Mouse (Mus musculus): ENCODE results near the gene Arl15.

Arl15 gene

DNA sequence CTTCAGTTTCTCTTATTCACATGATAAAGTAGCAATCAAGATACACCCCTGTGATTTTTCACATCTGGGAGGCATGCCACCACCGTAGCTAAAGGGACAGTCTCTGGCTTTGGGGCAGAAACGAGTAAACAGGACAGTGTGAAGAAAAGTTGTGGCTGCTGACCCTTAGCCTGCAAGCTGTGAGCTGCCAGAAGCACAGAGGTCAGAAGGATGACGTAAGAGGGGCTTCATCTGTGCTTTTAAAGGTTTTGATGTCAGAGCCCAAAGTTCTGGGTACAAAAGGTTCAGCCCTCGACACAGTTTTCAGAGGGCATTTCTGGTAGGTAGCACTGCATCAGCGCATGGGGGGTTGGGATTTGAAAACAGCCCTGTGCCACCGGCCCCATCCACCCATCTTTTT lies 266.0 kb downstream of the Arl15 start:
- no peak for DNase-seq (ENCODE audit: inconsistent ontology term)

DNA sequence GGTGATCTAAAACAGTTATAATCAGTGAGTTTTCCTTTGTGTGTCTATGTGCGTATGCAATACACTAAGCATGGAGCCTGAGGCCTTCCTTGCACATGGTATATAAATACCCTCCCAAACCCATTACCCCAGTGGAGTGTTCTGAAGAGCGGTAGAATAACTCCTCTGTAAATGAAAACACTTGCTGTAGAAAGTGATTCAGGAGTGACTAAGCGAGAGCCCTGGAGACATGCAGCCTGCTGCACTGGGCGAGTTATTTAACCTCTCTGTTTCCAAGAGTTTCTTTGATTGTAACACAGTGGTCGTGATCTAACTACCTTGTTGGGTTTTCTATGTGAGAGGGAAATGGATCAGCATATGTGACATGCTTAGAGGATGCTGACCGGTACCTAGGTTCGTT lies 266.9 kb downstream of the Arl15 start:
- DNase-seq (ENCODE audit: inconsistent ontology term) = no peak

DNA sequence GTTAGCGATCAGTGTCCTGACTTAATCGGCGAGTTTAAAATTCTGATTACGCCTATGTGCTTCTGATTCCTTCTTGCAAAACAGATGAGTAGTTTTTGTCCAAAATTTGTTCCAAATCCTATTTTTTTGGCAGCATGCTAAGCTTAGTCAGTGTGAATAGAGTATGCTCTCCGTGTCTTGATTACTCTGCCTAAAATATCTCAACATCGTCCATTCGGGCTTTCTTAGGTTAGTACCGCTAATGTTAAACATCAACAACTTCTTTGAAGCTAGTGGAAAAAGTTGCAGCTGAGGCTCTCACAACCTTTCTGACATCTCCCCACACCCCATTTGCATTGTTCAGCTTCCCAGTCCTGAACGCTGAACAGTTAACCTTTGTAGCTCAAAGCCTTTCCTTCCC lies 269.8 kb downstream of the Arl15 start:
- DNase-seq (ENCODE audit: inconsistent ontology term) = no peak

DNA sequence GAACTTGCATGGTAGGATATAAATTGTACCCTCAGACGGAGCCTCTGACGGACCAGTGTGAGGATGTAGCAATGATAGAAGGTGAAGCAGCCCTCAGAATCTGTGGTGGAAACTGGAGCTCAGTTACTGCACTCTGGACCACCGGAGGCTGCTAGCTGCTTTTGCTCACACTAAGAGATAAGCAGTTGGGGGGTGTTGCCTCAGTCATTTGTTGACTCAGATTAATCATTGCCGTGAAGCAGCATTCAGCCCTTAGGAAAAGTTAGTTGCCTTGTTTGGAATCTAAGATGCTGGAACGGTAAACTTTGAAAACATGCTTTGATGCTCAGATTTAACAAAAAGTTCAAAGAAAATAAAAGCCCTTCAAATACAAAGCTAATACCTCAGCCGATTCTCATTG lies 270.7 kb downstream of the Arl15 start:
- DNase-seq (ENCODE audit: inconsistent ontology term) = no peak

DNA sequence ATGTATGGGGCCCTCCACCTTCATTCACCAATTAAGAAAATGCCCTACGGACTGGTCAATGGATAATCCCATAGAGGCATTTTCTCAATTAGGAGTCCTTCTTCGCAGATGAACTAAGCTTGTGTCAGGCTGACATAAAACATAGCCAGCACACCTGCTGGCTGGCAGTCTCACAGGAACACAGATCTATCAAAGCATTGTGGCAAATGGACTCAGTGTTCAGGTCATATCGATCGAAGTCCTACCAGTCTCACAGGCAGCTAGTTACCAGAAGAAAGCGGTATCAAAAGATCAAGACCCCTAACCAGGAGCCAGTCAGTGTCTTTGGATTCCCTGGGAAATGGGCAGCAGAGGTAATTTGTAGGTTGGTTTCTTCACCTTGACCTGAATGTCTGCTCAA lies 274.1 kb downstream of the Arl15 start:
- no peak for DNase-seq (ENCODE audit: inconsistent ontology term)

DNA sequence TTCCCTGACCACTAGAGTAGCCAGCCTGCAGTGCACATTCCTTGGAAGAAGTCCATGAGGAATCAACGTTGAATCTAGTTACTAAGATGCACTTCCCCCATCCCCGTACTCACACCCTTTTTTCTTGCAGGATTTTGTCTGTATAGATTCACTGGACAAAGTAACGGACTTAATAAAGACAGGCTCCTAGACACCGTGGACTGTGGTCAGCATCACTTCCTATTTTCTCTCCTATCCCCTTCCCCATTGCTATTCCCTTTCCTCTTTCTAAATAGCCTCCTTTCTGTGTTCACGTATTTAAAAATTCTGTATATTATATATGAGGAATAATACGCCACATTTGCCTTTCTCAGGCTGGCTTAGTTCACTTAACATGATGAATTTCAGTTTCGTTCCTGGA lies 277.1 kb downstream of the Arl15 start:
- no peak for DNase-seq (ENCODE audit: inconsistent ontology term)

DNA sequence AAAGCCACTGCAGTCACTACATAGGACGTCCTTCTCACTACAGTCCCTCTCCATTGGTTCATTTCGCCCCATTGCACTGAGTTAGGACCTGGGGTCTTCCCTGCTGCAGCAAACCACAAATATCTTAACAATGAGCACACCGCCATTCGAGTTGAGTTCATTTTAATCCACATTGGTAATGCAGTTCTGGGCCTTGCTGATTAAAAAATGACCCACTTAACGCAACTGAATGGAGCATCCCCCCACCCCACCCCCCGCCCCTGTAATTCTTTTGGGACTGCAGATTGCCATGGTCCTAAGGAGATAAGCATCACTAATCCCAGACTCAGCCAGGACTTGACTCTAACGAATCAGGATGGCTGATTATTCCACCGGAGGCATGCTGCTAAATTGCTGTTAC lies 280.2 kb downstream of the Arl15 start:
- DNase-seq (ENCODE audit: inconsistent ontology term) = peak; percentile 54

DNA sequence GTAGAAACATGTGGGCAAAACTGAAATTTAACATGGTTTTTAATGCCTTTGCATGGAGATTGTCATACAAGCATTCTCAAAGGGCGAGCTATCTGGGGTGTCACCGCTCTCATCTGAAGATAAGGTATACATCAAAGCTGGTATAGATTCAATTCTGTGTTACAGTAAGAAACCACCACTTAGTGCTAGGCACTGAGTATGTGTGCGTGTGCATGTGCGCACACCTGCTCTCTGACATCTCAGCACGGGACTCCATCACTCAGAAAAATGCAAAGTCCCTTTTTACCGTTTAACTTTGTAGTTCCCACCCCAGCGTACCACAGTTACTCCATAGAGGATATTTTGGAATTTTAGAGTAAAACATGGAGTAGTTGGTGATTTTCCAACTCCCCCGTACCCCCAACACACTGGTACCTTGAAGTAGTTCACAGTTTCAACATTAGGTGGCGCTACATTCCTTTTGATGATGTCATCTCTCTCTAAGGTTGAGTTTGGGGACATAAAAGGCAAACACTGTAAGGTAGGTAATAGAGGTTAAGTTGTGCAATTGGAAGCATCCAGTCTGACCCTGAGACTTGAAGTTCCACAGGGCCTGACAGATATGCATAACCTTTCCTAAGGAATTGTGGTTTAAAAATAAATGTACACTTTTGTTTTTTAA lies 281.5 kb downstream of the Arl15 start:
- DNase-seq (ENCODE audit: inconsistent ontology term) = peak; percentile 23

DNA sequence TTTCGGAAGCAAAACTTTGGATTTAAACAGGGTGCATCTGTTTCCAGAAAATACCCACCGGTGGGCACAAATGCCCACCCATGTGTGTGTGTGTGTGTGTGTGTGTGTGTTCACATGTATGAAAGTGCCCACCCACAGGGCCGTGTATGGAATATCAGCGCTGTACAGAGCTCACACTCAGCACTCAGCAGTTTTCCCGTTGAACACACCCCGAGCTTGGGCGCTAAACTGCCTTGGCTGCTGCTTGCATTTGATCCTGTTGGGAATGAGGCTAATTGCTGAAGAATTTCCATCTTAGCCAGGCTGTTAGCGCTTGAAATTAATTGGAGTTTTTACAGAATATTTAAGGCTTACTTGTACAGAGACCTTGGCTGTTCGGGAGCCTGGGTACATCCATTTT lies 282.9 kb downstream of the Arl15 start:
- DNase-seq (ENCODE audit: inconsistent ontology term) = peak; percentile 36

DNA sequence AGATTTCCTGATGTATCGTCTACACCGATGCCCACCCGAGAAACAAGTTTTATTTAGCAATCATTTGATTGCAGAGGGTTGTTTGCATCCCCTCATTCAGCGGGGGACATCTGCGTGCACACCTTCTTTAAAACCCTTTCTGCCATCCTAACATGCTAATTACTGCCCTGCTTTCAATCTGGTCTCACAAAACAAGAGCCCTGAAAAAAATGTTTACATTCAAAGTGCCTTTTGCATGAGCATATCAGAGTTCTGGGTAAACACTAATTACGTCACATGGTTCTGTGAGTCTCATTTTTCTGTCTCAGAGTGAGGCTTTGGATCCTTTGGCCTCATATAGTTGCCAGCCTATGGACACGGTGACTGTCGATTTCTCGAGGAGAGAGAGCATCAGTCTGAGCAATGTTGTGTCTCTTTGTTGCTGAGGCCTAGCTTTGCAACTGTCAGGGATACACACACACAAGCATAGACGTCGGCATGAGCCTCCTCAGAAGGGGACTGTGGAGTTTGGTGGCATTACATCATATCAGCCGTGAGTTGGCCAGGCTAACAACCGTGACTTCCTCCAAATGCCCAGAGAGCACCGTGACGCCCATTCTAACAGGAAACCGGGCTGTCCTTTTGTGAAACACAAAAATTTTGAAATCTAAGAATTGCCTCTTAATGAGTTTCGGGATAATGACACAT lies 283.4 kb downstream of the Arl15 start:
- peak; percentile 56 for DNase-seq (ENCODE audit: inconsistent ontology term)

DNA sequence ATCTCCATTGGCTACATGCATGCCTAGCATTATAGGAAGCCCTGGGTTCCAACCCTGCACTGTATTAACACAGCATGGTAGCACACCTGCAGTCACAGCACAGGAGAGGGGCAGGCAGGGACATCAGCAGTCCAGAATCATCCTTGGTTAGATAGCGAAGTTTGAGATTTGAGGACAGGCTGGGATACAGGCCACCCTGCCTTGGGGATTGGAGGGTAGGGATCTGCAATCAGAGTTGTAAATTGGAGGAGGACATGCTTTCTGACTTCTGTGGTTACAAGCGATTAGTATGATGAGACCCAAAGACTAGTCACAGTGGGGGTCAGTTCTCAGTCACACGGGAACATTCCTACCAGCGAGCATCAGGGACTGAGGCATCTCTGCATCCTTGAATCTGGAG lies 284.5 kb downstream of the Arl15 start:
- DNase-seq (ENCODE audit: inconsistent ontology term) = no peak

DNA sequence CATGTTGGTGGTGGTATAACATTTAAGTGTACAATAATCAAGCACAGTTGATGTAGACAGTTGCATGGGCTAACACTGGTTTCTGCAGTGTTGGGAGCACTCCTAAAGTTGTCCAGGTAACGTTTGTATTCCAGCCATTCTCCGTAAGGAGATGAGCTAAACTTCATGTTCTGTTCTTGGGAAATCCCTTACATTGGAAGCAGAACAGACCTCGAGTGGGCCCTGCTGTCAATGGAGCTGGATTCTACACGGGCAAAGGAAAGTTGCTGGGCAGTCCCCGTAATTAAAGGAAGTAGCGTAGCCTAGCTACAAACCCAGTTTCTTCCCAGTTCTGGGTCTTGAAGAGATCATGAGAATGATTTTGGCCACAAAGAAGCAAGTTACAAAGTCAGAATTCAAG lies 285.4 kb downstream of the Arl15 start:
- DNase-seq (ENCODE audit: inconsistent ontology term) = no peak

DNA sequence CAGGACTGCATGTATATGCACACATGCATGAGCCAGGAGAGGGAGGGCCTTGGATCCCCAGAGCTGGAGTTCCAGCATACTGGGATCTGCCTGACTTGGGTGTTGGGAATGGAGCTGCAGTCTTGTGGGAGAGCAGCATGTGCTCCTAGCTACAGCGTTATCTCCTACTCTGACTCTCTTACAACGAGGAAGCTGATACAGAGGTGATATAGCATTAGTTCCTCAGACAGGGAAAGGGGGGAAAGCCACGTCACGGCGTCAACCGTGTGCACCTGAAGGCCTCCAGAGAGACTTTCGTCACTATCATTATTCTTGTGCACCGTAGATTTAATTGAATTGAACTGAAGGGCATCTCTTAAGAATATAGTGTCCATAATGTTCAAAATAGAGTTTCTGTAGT lies 286.2 kb downstream of the Arl15 start:
- DNase-seq (ENCODE audit: inconsistent ontology term) = no peak

DNA sequence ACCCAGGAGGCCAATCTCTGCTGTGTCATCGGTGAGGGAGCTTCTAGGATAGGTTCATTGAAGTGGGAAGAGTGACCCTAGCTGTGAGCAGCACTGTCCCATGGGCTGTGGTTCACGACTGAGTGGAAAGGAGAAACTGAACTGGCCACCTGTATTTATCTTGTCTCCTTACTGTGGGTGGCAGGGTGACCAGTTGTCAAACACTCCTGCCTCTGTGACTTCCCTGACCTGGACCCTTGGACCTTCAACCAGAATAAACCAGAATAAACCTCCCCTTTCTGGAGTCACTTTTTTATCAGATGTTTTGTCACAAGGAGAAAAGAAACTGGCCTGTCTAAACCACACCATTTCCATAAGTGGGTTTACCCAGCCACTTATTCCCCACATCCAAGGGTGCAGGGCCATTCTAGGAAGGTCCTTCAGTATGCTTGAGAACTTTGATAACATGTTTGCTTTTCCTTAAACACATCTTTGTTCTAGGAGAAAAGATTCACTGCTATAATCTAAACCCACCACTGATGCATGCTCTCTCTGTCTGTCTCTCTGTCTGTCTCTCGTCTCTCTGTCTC lies 289.3 kb downstream of the Arl15 start:
- DNase-seq (ENCODE audit: inconsistent ontology term) = no peak

DNA sequence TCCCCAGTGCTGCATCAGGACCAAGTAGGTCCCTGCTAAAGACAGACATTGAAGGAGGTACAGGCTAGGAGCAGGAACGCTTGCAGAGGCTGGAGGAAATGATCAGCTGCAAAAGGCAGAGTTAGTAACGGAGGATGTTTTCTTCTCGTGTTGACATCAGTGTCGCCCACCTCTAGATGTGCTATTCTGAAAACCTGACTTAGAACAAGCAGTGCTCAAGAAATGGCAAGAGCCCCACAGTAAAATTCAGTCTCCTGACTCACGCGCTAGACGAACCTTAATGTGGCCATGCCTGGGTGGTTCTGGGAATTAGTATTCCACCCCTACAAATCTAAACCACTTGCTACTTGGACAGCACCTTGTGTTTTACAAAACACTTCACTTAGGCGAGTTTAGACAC lies 291.1 kb downstream of the Arl15 start:
- DNase-seq (ENCODE audit: inconsistent ontology term) = no peak

DNA sequence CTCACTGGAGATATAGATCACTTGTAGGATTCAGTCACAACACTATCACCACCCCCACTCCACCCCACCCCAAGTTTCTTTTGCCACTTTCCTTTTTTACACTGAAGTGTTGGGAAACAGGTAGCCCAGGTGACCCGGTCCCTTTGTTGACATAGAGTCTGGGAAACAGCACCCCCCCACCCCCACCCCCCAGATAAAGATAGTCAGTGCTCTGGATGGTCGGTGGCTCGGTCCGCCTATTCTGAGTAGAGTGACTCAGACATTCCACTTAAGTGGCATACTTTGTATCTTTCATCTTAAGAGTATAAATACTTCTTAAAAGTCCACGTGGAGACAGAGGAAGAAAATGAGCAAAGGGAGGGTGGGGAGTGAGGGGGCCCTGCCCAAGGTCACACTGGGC lies 292.0 kb downstream of the Arl15 start:
- no peak for DNase-seq (ENCODE audit: inconsistent ontology term)

DNA sequence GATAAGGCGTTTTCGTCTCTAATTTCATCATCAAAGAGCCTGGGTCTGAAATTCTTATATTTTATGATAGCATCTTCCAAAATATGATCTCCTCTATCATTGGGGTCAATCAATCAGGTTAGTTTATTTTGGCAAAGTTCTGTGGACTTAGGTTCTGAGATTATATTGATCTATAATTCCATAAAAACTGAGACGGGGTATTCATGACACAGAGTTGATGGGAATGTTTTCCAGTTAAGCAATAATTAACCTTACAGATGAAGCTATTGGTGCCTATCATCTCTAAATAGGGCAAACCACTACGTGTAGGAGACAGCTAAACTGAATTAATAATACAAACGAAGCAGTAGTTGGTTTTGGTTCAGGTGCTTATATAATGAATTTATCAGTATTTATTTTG lies 292.5 kb downstream of the Arl15 start:
- DNase-seq (ENCODE audit: inconsistent ontology term) = no peak

DNA sequence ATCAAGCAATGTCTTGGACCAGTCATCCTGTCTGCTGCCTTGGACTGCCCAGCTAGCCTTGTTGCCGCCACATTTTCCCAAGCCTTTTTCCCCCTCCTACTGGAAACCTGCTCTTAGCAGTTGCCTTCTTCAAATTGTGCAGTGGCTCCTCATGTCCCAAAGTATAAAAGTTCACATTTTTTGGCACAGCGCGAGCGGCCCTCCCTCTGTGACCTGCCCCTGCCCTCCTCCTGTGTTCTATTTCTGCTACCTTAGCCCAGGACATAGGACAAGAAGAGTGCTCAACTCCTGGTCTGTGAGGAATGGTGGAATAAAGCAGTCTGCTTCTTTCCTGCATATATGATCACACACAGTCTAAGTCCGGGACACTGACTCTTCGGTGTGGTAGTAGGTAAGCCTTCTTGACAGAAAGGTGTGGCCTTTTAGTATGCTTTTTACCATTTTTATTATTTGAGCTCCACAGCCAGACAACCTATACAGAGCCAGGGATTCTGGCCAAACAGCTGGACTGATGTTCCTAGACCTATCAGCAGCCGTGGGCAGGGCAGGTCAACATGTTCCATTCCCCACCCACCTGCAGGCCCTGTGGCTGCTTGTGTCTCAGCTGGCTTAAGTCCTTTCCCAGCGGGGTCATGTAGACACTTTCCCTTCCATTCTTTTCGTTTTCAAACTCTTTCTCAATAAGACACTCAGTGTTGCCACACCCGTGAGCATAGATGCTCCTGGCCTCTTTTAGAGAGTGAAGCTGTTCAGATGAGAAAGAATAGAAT lies 293.6 kb downstream of the Arl15 start:
- DNase-seq (ENCODE audit: inconsistent ontology term) = no peak

DNA sequence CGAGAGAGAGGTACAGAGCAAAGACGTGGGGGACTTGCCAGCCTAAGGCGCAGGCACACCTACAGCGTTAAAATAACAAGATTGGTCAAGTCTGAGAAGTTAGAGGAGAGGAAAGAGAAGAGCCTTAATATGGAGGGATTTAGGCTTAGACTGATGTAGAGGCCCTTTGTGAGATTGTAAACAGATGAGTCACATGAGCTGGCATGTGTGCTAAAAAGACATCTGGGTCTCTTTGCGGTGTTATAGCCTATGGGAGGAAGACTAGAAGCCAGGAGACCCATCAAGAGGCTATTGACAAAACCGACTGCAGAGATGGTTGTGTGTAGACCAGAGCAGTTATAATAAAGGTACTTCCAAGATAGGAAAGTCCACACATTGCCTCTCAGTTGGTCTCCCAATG lies 296.5 kb downstream of the Arl15 start:
- no peak for DNase-seq (ENCODE audit: inconsistent ontology term)

DNA sequence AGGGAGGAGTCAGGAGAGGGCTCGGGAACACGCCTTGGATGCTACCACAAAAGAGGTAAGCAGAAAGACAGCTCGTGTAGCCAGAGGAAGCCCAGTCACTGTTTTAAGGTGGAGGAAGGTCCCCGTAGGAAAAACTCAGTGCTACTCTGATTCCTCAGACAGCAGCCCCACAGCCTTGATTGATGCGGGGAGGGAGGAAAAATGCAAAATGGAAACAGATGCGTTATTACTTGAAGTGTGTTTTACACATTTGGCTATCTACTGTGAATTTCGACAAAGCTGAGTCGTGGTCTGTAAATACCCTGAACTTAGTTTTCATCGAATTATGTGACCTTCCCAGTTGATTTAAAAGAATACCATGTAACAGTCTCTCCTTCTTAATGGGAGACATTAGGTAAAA lies 296.9 kb downstream of the Arl15 start:
- no peak for DNase-seq (ENCODE audit: inconsistent ontology term)

DNA sequence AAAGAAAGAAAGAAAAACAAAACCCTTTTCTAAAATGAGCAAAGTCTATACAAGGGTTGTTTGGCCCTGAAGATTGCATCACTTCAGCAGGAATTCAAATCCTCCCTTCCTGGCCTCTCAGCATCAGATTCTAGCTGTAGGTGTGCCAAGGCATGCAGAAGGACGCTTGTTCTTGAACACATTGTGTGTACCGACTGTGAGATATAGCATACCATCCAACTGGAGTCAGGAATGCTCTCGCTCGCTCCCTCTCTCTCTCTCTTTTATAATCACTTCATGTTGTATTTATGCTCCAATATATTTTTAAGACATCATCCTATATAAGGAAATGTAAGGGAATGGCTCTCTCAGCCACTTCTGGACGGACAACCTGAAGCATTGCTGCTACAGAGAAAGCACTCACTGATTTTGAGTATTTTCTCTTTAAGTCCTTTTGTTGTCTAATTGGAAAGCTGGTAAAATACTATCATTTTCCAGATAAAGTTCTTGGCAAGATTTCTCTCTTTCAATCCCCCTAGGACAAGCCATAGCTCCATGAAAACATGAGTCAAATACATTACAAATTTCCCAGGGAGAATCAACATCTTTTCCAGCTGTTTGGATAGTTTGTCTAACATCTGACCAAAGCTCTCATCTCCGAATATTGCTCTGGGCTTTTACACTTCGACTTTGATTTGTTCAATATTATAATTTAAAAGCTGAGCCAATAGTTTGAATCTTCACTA lies 300.0 kb downstream of the Arl15 start:
- DNase-seq (ENCODE audit: inconsistent ontology term) = no peak

DNA sequence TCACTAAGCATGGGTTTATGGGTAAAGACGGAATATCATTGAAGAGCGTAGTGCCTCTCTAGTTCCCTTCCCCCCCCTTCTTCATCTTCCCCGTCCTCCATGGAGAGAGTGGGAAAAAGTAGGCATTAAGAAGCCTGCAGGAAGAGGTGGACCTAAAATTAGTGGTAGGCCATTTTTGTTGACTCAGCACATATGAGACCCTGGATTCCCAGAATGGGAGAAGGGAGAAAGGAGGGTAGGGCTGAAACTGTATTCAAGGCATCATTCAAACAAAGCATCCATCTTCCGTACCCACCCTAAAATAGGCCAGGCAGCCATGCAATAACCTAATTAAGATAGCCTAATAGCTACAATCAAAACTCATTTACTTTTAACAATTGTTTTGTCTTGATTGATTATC lies 301.1 kb downstream of the Arl15 start:
- DNase-seq (ENCODE audit: inconsistent ontology term) = no peak

All from Muller cell, postnatal 12 days (primary cell).